Mouse (Mus musculus): ENCODE measurements around the gene Clec11a. TPM values are rescaled to one million over a fixed set of nuclear protein-coding genes. Genes with fewer than 3 reads are reported as not detected.

Gene Clec11a
- polyA plus RNA-seq, 1 experiment from 2014 or later, result 4.6 TPM

- Histone ChIP-seq H3K27me3 (ENCODE audit: control insufficient read depth, insufficient read depth, low read length) (no peaks in the 10 kb centered on the region), H3K9me3 (ENCODE audit: control insufficient read depth, low read length) (no peaks in the 10 kb centered on the region), H3K36me3 (ENCODE audit: control insufficient read depth, insufficient read depth, low read length) (peaks cover 16% of the 10 kb centered on the region; the same call in 1 of the 2 replicates), H3K4me1 (ENCODE audit: control insufficient read depth, insufficient read depth, low read length) (no peaks in the 10 kb centered on the region), H3K4me3 (ENCODE audit: low read depth, low read length) (no peak within 1 kb of the TSS), H3K27ac (ENCODE audit: low read depth, low read length) (no peak within 1 kb of the TSS), H3K9ac (replicated peaks; ENCODE audit: low read depth, low read length) (no peak within 1 kb of the TSS), H3K4me2 (ENCODE audit: low read depth, low read length) (no peak within 1 kb of the TSS)
- ATAC-seq (ENCODE audit: low read depth), result no peak
- WGBS, result 82% methylated on average over 4 of the region's 4 CpGs
Measured at GRCm38 (mm10) chr7:44257278-44257677, 49.4 kb downstream of the Clec11a start, which contains the start of gene Acp4. Gene Acp4 (minus strand): TSS chr7:44257378.

- Histone ChIP-seq H3K27me3 (ENCODE audit: control insufficient read depth, insufficient read depth, low read length) (no peaks in the 10 kb centered on the region), H3K4me3 (ENCODE audit: low read depth, low read length) (no peak overlapping the region), H3K36me3 (ENCODE audit: control insufficient read depth, insufficient read depth, low read length) (peaks cover 22% of the 10 kb centered on the region), H3K4me1 (ENCODE audit: control insufficient read depth, insufficient read depth, low read length) (0 out of 2 replicates have a peak, but pooled peaks cover under 1% of the 10 kb centered on the region), H3K4me2 (ENCODE audit: low read depth, low read length) (no peak overlapping the region), H3K9ac (replicated peaks; ENCODE audit: low read depth, low read length) (no peak overlapping the region), H3K27ac (ENCODE audit: low read depth, low read length) (no peak overlapping the region), H3K9me3 (ENCODE audit: control insufficient read depth, low read length) (no peaks in the 10 kb centered on the region)
- no peak for ATAC-seq (ENCODE audit: low read depth)
- 76% methylated on average over 6 of the region's 6 CpGs for WGBS
Measured at GRCm38 (mm10) chr7:44254930-44255329, 51.8 kb downstream of the Clec11a start.

GRCm38 (mm10) chr7:44253023-44253616, 53.6 kb downstream of the Clec11a start:
- ATAC-seq (ENCODE audit: low read depth), result 0 out of 2 replicates have a peak, but pooled peaks have one; percentile 1
- H3K9me3 ChIP-seq (ENCODE audit: control insufficient read depth, low read length), result no peaks in the 10 kb centered on the region
- H3K4me3 ChIP-seq (ENCODE audit: low read depth, low read length), result no peak overlapping the region
- peaks cover 7% of the 10 kb centered on the region; the same call in 1 of the 2 replicates for H3K4me1 ChIP-seq (ENCODE audit: control insufficient read depth, insufficient read depth, low read length)
- H3K4me2 ChIP-seq (ENCODE audit: low read depth, low read length), result no peak overlapping the region
- H3K27ac ChIP-seq (ENCODE audit: low read depth, low read length), result no peak overlapping the region
- H3K9ac ChIP-seq (replicated peaks; ENCODE audit: low read depth, low read length), result no peak overlapping the region
- H3K36me3 ChIP-seq (ENCODE audit: control insufficient read depth, insufficient read depth, low read length), result peaks cover 33% of the 10 kb centered on the region
- WGBS, result 69% methylated on average over 15 of the region's 15 CpGs
- no peaks in the 10 kb centered on the region for H3K27me3 ChIP-seq (ENCODE audit: control insufficient read depth, insufficient read depth, low read length)

Other genes starting within 250 kb of the Clec11a start
- not detected in 2 replicates for gene Klk1b21, start 204.6 kb downstream of the Clec11a start, polyA plus RNA-seq (2014; fragmentation: Nextera tagmentation; extraction: Ambion mirVana)
- not detected in 2 replicates for gene Klk1b22, start 194.2 kb downstream of the Clec11a start, polyA plus RNA-seq (2014; fragmentation: Nextera tagmentation; extraction: Ambion mirVana)
- not detected in 2 replicates for gene Klk1b16, start 170.1 kb downstream of the Clec11a start, polyA plus RNA-seq (2014; fragmentation: Nextera tagmentation; extraction: Ambion mirVana)
- not detected in 2 replicates for gene Klk1b24, start 118.7 kb downstream of the Clec11a start, polyA plus RNA-seq (2014; fragmentation: Nextera tagmentation; extraction: Ambion mirVana)
- gene Klk1b3, start 108.7 kb downstream of the Clec11a start, polyA plus RNA-seq (2014; fragmentation: Nextera tagmentation; extraction: Ambion mirVana), result not detected in 2 replicates
- not detected in 2 replicates for gene Klk1b4, start 99.5 kb downstream of the Clec11a start, polyA plus RNA-seq (2014; fragmentation: Nextera tagmentation; extraction: Ambion mirVana)
- gene Klk1b5, start 91.0 kb downstream of the Clec11a start, polyA plus RNA-seq (2014; fragmentation: Nextera tagmentation; extraction: Ambion mirVana), result not detected in 2 replicates
- gene Klk1, start 81.5 kb downstream of the Clec11a start, polyA plus RNA-seq (2014; fragmentation: Nextera tagmentation; extraction: Ambion mirVana), result not detected in 2 replicates
- not detected in 2 replicates for gene Gm36864, start 70.7 kb downstream of the Clec11a start, polyA plus RNA-seq (2014; fragmentation: Nextera tagmentation; extraction: Ambion mirVana)
- 1.5 and 1.6 TPM in 2 replicates for gene 1700028J19Rik, start 60.2 kb downstream of the Clec11a start, polyA plus RNA-seq (2014; fragmentation: Nextera tagmentation; extraction: Ambion mirVana)
- 164 and 180 TPM in 2 replicates for gene 2410002F23Rik, start 60.2 kb downstream of the Clec11a start, polyA plus RNA-seq (2014; fragmentation: Nextera tagmentation; extraction: Ambion mirVana)
- not detected in 2 replicates for gene Acp4, start 49.5 kb downstream of the Clec11a start, polyA plus RNA-seq (2014; fragmentation: Nextera tagmentation; extraction: Ambion mirVana)
- gene Gm15517, start 45.5 kb downstream of the Clec11a start, polyA plus RNA-seq (2014; fragmentation: Nextera tagmentation; extraction: Ambion mirVana), result not detected in 2 replicates
- 39.9 and 62.7 TPM in 2 replicates for gene Shank1, start 3.4 kb upstream of the Clec11a start, polyA plus RNA-seq (2014; fragmentation: Nextera tagmentation; extraction: Ambion mirVana)
- gene Syt3, start 77.2 kb upstream of the Clec11a start, polyA plus RNA-seq (2014; fragmentation: Nextera tagmentation; extraction: Ambion mirVana), result 52.7 and 68.4 TPM in 2 replicates
- gene 1700008O03Rik, start 78.9 kb upstream of the Clec11a start, polyA plus RNA-seq (2014; fragmentation: Nextera tagmentation; extraction: Ambion mirVana), result 2.0 and 2.6 TPM in 2 replicates
- gene Lrrc4b, start 122.1 kb upstream of the Clec11a start, polyA plus RNA-seq (2014; fragmentation: Nextera tagmentation; extraction: Ambion mirVana), result 21.9 and 28.1 TPM in 2 replicates
- 3.3 and 5.2 TPM in 2 replicates for gene Aspdh, start 158.5 kb upstream of the Clec11a start, polyA plus RNA-seq (2014; fragmentation: Nextera tagmentation; extraction: Ambion mirVana)
- 26.9 and 33.4 TPM in 2 replicates for gene Josd2, start 161.1 kb upstream of the Clec11a start, polyA plus RNA-seq (2014; fragmentation: Nextera tagmentation; extraction: Ambion mirVana)
- gene Emc10, start 189.6 kb upstream of the Clec11a start, polyA plus RNA-seq (2014; fragmentation: Nextera tagmentation; extraction: Ambion mirVana), result 153 and 162 TPM in 2 replicates
- 19.5 and 24.9 TPM in 2 replicates for gene Fam71e1, start 189.7 kb upstream of the Clec11a start, polyA plus RNA-seq (2014; fragmentation: Nextera tagmentation; extraction: Ambion mirVana)
- gene Mybpc2, start 217.8 kb upstream of the Clec11a start, polyA plus RNA-seq (2014; fragmentation: Nextera tagmentation; extraction: Ambion mirVana), result 0.07 TPM in 1 of 2 replicates, not detected in the other
- not detected in 2 replicates for gene Spib, start 225.2 kb upstream of the Clec11a start, polyA plus RNA-seq (2014; fragmentation: Nextera tagmentation; extraction: Ambion mirVana)
- gene Pold1, start 241.9 kb upstream of the Clec11a start, polyA plus RNA-seq (2014; fragmentation: Nextera tagmentation; extraction: Ambion mirVana), result 9.4 and 12.5 TPM in 2 replicates
- 57.2 and 59.5 TPM in 2 replicates for gene Nr1h2, start 247.0 kb upstream of the Clec11a start, polyA plus RNA-seq (2014; fragmentation: Nextera tagmentation; extraction: Ambion mirVana)

All from neural tube, embryonic 14.5 days (tissue).